Mouse (Mus musculus) mesoderm, embryonic 11.5 days (tissue): ENCODE results near the gene Diaph3.

Source experiments
- DNase-seq: peaks from one replicate; pipeline ENCODE4 v3.0.0-alpha.2; 2012; ENCODE audit warnings: low read depth, low spot score

Gene Diaph3

GRCm38 (mm10) chr14:86847154-86847810 is 293.8 kb downstream of the Diaph3 start:
- DNase-seq: no peak

DNA sequence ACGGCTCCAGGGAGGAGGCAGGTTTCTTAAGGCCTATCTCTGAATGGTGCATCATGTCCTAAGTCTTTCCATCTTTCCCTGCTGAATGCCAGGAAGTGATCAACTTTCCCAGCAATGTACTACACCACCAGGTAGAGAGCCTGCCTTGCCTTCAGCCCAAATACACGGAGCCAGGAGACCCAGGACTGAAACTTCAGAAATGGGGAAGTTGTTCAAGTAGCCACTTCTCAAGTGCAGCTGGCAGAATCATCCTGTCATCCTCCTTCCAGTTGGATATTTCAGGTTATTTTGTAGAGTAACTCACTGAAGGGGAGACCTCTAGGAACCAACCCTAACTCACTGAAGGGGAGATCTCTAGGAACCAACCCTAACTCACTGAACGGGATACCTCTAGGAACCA is 297.0 kb downstream of the Diaph3 start:
- no peak for DNase-seq

GRCm38 (mm10) chr14:86837642-86838041 is 303.4 kb downstream of the Diaph3 start:
- DNase-seq: no peak

- no peak for DNase-seq
Measured at GRCm38 (mm10) chr14:86834851-86835250, 306.2 kb downstream of the Diaph3 start.

DNA sequence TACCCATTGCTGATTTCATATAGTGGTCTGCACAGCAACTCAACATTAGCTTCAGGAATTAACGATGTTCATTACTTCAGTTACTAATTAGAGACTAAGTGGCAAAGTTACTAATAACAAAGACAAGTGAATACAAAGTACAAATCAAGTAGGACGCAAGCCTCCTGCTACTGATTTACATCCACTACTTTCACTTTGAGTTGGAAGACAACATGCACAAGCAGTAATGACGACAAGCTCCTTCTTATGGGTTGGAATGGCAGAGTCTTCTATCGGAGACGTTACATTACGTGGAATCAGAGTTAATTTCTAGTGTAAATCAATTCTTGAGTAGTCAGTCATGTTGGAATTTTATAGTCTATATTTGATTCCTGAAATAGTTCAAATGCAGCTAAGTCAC is 306.8 kb downstream of the Diaph3 start:
- DNase-seq: no peak

- DNase-seq: no peak
Measured at GRCm38 (mm10) chr14:86833003-86833402, 308.0 kb downstream of the Diaph3 start.

GRCm38 (mm10) chr14:86816246-86816645 is 324.8 kb downstream of the Diaph3 start:
- DNase-seq: no peak

- no peak for DNase-seq
Measured at GRCm38 (mm10) chr14:86788880-86789641, 352.0 kb downstream of the Diaph3 start.

- DNase-seq: peak; percentile 66
Measured at GRCm38 (mm10) chr14:86786866-86787265, 354.2 kb downstream of the Diaph3 start.

GRCm38 (mm10) chr14:86781553-86782273 is 359.3 kb downstream of the Diaph3 start:
- DNase-seq: peak; percentile 72

DNA sequence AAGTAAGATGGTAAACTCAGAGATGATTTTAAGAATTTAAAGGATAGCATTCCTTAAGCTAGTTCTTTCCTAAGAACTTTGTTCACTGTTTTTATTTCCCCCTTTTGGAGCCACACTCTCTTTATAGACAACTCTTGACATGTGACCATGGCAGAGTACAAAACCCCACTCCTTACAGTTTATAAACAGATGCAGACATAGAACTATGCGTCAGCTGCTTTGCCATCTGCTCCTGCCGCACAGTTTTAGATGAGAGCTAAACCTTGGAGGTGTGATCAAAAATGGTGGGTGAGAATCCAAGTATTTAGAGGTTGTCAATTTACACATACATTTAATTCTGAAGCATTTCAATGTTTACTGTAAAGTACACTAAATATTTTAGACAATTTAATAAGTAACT is 367.7 kb downstream of the Diaph3 start:
- no peak for DNase-seq

DNA sequence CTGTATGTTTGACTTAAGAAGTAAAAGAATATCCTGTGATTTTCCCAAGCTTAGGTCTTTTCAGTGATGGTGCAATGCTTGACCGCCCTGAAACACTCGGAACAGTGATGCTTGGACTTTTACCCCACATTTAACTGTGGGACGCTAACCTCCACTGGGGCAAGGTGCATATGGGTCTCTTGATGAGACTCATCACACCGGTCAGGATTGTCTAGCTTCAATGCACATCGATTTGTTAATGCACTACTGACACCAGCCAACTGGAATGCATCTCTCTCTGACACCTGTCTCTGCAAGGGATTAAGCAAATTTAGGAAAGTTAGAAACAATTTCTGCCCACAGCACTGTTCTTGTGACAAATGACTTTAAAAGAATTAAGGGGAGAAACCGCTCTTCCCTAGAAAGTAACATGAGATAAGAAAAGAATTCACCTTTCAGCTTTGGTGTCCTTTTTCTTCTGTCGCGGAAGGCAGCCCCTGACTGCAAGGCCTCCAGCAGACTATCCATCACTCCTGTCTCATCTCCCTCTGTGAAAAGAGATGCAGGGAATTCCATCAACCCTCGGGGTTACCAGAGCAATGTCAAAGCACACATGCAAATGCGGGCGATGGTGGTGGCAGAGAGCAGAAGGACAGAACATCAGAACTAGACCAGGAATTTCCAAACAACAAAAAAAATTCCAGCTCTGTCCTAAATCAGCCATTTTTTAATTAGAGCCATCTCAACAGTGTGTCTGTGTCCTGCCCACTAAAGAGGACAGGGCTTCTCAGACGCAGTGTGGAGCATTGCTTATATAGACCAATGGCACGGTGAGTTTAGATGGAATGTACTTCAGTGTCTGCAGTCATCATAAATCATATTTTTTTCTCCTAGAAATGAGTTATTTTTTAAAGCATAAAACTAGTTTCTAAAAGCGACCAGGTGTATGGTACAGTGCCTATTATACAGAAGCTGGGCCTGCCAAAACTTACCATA is 368.6 kb downstream of the Diaph3 start:
- peak; percentile 77 for DNase-seq

GRCm38 (mm10) chr14:86764286-86764685 is 376.7 kb downstream of the Diaph3 start:
- DNase-seq: no peak

DNA sequence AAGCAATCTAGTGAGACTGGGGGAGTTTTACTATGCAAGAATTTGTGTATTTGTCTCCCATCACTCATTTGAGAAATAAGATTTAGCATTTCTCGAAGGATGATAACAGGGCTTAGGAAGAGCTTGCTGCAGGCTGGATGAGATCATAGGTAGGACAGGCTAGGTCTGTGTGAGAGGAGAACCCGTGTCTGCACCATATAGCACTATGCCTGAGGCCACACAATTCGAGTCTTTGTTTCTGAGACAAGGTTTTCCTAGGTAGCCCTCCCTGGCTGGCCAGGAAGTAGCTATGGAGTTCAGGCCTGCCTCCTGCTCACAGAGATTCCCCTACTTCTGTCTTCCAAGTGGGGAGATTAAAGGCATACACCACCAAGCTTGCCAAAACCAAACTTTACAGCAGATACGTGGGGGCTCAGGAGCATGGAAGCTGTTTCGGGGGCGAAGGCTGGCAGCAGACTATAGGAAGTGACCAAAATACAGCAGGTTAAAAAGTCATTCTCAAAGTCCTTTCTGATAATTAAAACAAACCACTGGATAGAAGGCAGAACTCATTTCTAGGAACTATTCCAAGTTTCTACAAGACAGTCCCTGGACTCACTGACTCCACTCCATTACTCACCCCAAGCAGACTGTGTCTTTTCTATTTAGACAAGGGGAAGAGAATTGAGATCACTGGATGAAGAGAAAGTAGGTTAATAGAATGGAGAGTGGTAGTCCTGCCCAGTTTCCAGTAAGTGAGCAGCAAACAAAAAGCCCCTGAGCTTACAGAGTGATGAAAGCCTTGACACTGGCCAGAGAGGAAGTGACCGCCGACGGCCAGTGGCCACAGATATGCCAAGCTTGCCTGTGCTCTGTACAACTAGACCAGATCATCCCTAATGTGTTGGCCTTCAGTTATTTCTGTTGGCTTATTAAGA is 383.2 kb downstream of the Diaph3 start:
- no peak for DNase-seq

GRCm38 (mm10) chr14:86757132-86757531 is 383.9 kb downstream of the Diaph3 start:
- no peak for DNase-seq

DNA sequence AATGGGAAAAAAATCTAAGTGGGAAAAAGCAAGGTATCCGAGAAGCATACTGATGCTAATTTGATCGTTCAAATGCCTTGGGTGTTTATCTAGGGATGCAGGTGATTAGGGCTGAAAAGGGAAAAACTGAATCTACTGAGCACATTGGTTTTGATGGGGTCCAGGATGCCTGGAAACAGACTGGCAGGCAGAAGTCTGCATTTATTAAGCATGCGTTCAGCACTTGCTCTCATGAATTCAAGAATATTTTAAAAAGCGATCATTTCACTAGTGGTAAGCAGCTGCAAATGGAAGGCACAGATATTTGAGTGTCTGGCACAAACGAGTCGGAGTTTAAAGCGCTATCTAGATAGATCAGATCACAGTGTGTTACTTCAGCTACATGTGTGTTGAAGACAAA is 390.7 kb downstream of the Diaph3 start:
- no peak for DNase-seq

- DNase-seq: no peak
Measured at GRCm38 (mm10) chr14:86749425-86749824, 391.6 kb downstream of the Diaph3 start.

DNA sequence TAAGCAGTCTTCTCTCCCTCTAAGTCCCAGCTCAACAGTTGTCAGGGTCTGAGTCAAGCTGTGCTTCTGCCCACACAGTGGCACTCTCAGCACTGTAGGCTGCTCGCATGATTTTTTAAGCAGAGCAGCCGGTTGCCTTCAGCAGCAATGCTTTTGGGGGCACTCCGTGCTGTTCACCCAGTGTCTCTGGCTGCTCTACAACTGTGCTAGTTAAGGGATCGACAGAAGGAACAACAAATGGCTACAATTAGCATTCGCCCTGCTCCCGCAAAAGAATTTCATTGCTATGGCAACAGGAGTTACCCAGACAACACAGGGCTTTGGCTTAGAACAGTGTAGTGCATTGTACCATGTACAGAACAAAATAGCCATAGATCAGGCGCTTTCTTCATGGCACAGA is 392.2 kb downstream of the Diaph3 start:
- DNase-seq: peak; percentile 87

DNA sequence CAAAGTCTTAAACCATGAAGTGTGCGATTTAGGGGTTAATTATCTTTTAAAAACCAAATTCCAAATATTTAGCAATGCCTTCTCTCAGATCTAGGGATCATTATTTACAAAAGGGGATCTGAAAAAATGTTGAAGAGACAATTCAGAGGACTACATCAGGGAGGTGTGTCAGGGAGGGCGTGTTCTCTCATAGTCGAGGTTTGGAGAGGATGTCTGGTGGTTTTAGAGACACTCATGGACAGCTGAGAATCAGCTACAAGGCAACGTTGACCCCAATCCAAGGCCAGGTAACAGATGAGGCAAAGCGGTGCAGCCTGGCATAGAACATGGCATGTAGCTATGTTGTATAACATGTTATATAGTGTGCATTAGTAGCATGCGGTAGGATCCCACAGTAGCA is 396.5 kb downstream of the Diaph3 start:
- DNase-seq: no peak

- DNase-seq: no peak
Measured at GRCm38 (mm10) chr14:86741855-86742531, 399.0 kb downstream of the Diaph3 start.
